Mouse (Mus musculus): ENCODE measurements around the gene Tstd1. TPM values are rescaled to one million over a fixed set of nuclear protein-coding genes. Genes with fewer than 3 reads are reported as not detected.

Tstd1 gene
- polyA plus RNA-seq, 1 experiment from 2014 or later = 5.7 TPM

DNA sequence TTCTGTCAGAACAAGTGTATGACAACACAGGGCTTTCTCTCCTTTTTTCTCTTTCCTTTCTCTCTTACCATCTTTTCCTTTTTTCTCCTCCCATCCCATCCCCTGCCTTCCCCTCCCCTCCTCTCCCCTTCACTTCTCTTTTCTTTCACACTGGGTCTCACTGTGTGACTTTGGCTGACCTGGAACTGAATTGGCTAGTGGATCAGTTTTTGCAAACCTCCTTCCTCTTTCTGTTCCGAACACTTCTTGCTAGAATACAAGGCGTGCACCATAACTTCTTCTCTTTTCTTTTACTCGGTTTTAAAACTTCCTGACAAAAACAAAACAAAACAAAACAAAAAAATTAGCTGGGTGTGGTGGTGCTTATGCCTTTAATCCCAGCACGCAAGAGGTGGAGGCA is 47.9 kb downstream of the Tstd1 start:
- H3K4me2 ChIP-seq (ENCODE audit: low read length) = no peak overlapping the region
- no peaks in the 10 kb centered on the region for H3K4me1 ChIP-seq (ENCODE audit: control insufficient read depth, insufficient read depth, low read length)
- 89% methylated on average over 4 of the region's 4 CpGs for WGBS
- no peak for ATAC-seq (ENCODE audit: low FRiP score, low TSS enrichment)
- no peaks in the 10 kb centered on the region for H3K36me3 ChIP-seq (ENCODE audit: control insufficient read depth, insufficient read depth, low read length)
- no peak overlapping the region for H3K9ac ChIP-seq (replicated peaks; ENCODE audit: low read length)
- H3K9me3 ChIP-seq (ENCODE audit: control insufficient read depth, low read length) = no peaks in the 10 kb centered on the region
- no peak for DNase-seq
- H3K27me3 ChIP-seq (ENCODE audit: control insufficient read depth, insufficient read depth, low read length) = no peaks in the 10 kb centered on the region
- no peak overlapping the region for H3K4me3 ChIP-seq (replicated peaks; ENCODE audit: low read depth, low read length)
- no peak overlapping the region for H3K27ac ChIP-seq (replicated peaks; ENCODE audit: low read depth, low read length)

DNA sequence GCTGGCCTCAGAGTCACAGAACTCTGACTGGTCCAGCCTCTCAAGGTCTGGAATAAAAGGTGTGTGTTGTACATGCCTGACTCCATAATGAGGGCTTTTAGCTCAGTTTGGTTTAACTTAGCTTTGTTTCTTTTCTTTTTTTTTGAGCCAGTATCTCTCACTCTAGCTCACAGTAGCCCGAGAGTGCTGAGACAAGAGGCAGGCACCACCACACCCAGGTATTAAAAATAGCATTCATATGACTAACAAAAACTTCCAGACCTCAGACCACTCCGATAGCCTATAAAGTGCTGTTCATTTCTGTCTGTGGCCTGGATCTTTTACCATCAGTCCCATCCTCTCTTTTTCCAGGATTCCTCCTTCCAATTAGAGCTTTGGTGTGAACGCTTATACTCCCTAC is 51.0 kb downstream of the Tstd1 start:
- Histone ChIP-seq H3K36me3 (ENCODE audit: control insufficient read depth, insufficient read depth, low read length) (no peaks in the 10 kb centered on the region), H3K4me2 (ENCODE audit: low read length) (no peak overlapping the region), H3K9ac (replicated peaks; ENCODE audit: low read length) (no peak overlapping the region), H3K4me3 (replicated peaks; ENCODE audit: low read depth, low read length) (no peak overlapping the region), H3K4me1 (ENCODE audit: control insufficient read depth, insufficient read depth, low read length) (no peaks in the 10 kb centered on the region), H3K27ac (replicated peaks; ENCODE audit: low read depth, low read length) (no peak overlapping the region), H3K9me3 (ENCODE audit: control insufficient read depth, low read length) (no peaks in the 10 kb centered on the region), H3K27me3 (ENCODE audit: control insufficient read depth, insufficient read depth, low read length) (no peaks in the 10 kb centered on the region)
- 90% methylated on average over 3 of the region's 3 CpGs for WGBS
- ATAC-seq (ENCODE audit: low FRiP score, low TSS enrichment) (no peak), DNase-seq (no peak)

Other genes with a start within 250 kb of the Tstd1 start
- 20.0 and 20.5 TPM in 2 replicates for gene Pcp4l1, start 222.6 kb upstream of the Tstd1 start, polyA plus RNA-seq (2014; fragmentation: Nextera tagmentation; extraction: Ambion mirVana)
- gene Nr1i3, start 204.9 kb upstream of the Tstd1 start, polyA plus RNA-seq (2014; fragmentation: Nextera tagmentation; extraction: Ambion mirVana) = 0.34 and 0.39 TPM in 2 replicates
- 35.3 and 40.4 TPM in 2 replicates for gene Tomm40l, start 196.4 kb upstream of the Tstd1 start, polyA plus RNA-seq (2014; fragmentation: Nextera tagmentation; extraction: Ambion mirVana)
- gene Apoa2, start 193.8 kb upstream of the Tstd1 start, polyA plus RNA-seq (2014; fragmentation: Nextera tagmentation; extraction: Ambion mirVana) = 3.3 and 4.1 TPM in 2 replicates
- 6.6 and 28.4 TPM in 2 replicates for gene Fcer1g, start 184.5 kb upstream of the Tstd1 start, polyA plus RNA-seq (2014; fragmentation: Nextera tagmentation; extraction: Ambion mirVana)
- 3.3 and 4.1 TPM in 2 replicates for gene Adamts4, start 168.5 kb upstream of the Tstd1 start, polyA plus RNA-seq (2014; fragmentation: Nextera tagmentation; extraction: Ambion mirVana)
- 185 and 220 TPM in 2 replicates for gene Ndufs2, start 167.5 kb upstream of the Tstd1 start, polyA plus RNA-seq (2014; fragmentation: Nextera tagmentation; extraction: Ambion mirVana)
- 101 and 105 TPM in 2 replicates for gene B4galt3, start 148.5 kb upstream of the Tstd1 start, polyA plus RNA-seq (2014; fragmentation: Nextera tagmentation; extraction: Ambion mirVana)
- gene Ppox, start 137.7 kb upstream of the Tstd1 start, polyA plus RNA-seq (2014; fragmentation: Nextera tagmentation; extraction: Ambion mirVana) = 43.2 and 46.8 TPM in 2 replicates
- 92.6 and 98.9 TPM in 2 replicates for gene Usp21, start 130.9 kb upstream of the Tstd1 start, polyA plus RNA-seq (2014; fragmentation: Nextera tagmentation; extraction: Ambion mirVana)
- gene Ufc1, start 123.8 kb upstream of the Tstd1 start, polyA plus RNA-seq (2014; fragmentation: Nextera tagmentation; extraction: Ambion mirVana) = 120 and 132 TPM in 2 replicates
- gene Dedd, start 89.7 kb upstream of the Tstd1 start, polyA plus RNA-seq (2014; fragmentation: Nextera tagmentation; extraction: Ambion mirVana) = 49.0 and 61.5 TPM in 2 replicates
- 39.1 and 45.0 TPM in 2 replicates for gene Nit1, start 73.2 kb upstream of the Tstd1 start, polyA plus RNA-seq (2014; fragmentation: Nextera tagmentation; extraction: Ambion mirVana)
- 63.0 and 94.0 TPM in 2 replicates for gene Pfdn2, start 73.2 kb upstream of the Tstd1 start, polyA plus RNA-seq (2014; fragmentation: Nextera tagmentation; extraction: Ambion mirVana)
- gene Klhdc9, start 58.1 kb upstream of the Tstd1 start, polyA plus RNA-seq (2014; fragmentation: Nextera tagmentation; extraction: Ambion mirVana) = 3.6 and 3.7 TPM in 2 replicates
- gene Nectin4, start 48.8 kb upstream of the Tstd1 start, polyA plus RNA-seq (2014; fragmentation: Nextera tagmentation; extraction: Ambion mirVana) = 1.4 and 1.6 TPM in 2 replicates
- gene Arhgap30, start 29.9 kb upstream of the Tstd1 start, polyA plus RNA-seq (2014; fragmentation: Nextera tagmentation; extraction: Ambion mirVana) = 0.09 and 0.42 TPM in 2 replicates
- gene Usf1, start 7.6 kb upstream of the Tstd1 start, polyA plus RNA-seq (2014; fragmentation: Nextera tagmentation; extraction: Ambion mirVana) = 207 and 236 TPM in 2 replicates
- 3.3 and 8.1 TPM in 2 replicates for gene F11r, start 18.7 kb downstream of the Tstd1 start, polyA plus RNA-seq (2014; fragmentation: Nextera tagmentation; extraction: Ambion mirVana)
- gene Alyref2, start 84.6 kb downstream of the Tstd1 start, polyA plus RNA-seq (2014; fragmentation: Nextera tagmentation; extraction: Ambion mirVana) = 28.2 and 33.5 TPM in 2 replicates
- not detected in 2 replicates for gene Itln1, start 116.4 kb downstream of the Tstd1 start, polyA plus RNA-seq (2014; fragmentation: Nextera tagmentation; extraction: Ambion mirVana)
- 0.07 TPM in 1 of 2 replicates, not detected in the other for gene Cd244a, start 140.3 kb downstream of the Tstd1 start, polyA plus RNA-seq (2014; fragmentation: Nextera tagmentation; extraction: Ambion mirVana)
- not detected in 2 replicates for gene Ly9, start 188.5 kb downstream of the Tstd1 start, polyA plus RNA-seq (2014; fragmentation: Nextera tagmentation; extraction: Ambion mirVana)
- 0.24 TPM in 1 of 2 replicates, not detected in the other for gene Slamf7, start 234.2 kb downstream of the Tstd1 start, polyA plus RNA-seq (2014; fragmentation: Nextera tagmentation; extraction: Ambion mirVana)

Measured in midbrain, embryonic 14.5 days (tissue).